Mouse (Mus musculus) gastrocnemius, postnatal 4 days (tissue): ENCODE data around the gene Kcnk10. TPM values are rescaled to one million over a fixed set of nuclear protein-coding genes. Genes with fewer than 3 reads are reported as not detected.
"Not testable (repeated sequence)": the region's sequence is repeated elsewhere in the genome, so short reads cannot be mapped to it uniquely, and the experiment has no call there.

Experiments used
- DNase-seq, 2 experiments: peaks; one replicate each; pipeline ENCODE4 v3.0.0; 2021 to 2022; ENCODE audit warnings: low spot score in 2 of 2, mixed read lengths in 2 of 2
- long read RNA-seq, 2 experiments: library from polyadenylated mRNA; stranded (forward); transcript quantifications; one replicate each; pipeline ENCODE4 v2.0.0; 2021
- total RNA-seq, 2 experiments: library from RNA; stranded (reverse); gene quantifications; 2 replicates each; pipeline ENCODE4 v1.2.3; 2021

Kcnk10 gene
- total RNA-seq = under 1 TPM; 0.18 to 0.25 TPM
- long read RNA-seq, experiment 1 = 0 reads
- long read RNA-seq, experiment 2 = 0 reads

DNA sequence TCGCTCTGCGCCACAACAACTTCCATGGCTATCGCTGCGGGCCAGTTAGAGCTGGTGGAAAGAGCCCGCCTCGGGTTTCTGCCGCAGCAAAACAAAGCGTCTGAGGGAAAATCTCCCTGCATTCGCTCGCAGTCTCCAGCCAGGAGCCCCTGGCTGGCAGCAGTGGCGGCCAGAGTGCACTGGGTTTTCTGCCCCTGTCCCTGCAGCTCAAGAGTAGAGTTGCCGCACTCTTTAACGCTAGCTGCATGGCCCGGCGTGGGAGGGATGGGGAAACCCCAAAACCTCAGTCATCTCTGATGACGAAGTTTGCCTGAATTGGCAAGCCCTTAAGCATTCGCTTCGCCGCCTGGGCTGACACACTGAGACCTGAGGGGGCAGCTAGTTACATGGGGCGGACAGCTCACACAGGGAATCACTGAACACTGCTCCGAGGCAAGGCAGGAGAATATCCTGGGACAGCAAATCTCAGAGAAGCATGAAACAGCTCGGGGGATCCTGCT, at the start of gene Kcnk10:
Gene Kcnk10, minus strand, starts transcription at position 450 of the 500 bp plus-strand sequence.
- DNase-seq = no peak

DNA sequence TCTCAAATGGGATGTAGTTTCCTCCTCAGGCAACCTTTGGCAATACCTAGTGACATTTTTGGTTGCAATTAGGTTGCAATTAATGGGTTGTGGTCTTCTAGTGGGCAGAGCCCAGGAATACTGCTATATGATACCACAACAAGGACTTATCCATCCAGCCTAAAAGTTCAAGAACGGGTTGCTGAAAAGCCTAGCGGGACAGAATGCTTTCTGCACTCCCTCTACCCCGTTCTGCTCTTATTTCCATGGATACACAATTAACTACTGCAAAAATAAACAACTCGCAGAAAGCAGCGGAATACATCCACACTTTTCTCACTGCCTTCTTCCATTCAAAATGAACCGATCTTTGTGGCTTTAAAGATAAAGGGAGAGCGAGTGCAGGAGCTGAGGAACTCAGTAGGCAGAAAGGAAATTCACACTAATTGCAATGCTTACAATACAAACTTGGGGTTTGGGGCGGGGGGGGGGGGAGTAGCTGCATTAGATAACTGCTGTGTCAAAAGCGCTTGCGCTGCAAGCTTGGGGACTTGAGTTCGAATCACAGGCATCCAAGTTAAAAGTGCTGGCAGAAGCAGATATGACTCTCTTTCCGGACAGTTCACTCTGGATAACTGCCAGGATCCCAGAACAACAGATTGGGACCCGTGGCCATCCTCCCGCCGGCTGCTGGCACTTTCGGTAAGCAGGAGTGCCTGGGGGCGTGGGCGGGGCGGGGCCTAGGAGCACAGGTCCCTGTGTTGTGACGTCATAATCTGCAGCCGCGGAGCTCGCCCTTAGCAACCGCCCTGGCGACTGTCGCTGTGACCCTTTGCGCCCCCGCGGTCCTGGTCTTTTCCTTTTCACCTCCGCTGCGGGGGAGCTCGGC, 49.5 kb upstream of the Kcnk10 start, which contains the start of gene Spata7:
Gene Spata7, plus strand, starts transcription at position 766 of the 868 bp plus-strand sequence.
- DNase-seq = peak; percentile 48 to 81

GRCm38 (mm10) chr12:98623266-98623665, 45.2 kb upstream of the Kcnk10 start:
- DNase-seq = not testable (repeated sequence)

GRCm38 (mm10) chr12:98620922-98621321, 42.8 kb upstream of the Kcnk10 start:
- DNase-seq = not testable (repeated sequence)

DNA sequence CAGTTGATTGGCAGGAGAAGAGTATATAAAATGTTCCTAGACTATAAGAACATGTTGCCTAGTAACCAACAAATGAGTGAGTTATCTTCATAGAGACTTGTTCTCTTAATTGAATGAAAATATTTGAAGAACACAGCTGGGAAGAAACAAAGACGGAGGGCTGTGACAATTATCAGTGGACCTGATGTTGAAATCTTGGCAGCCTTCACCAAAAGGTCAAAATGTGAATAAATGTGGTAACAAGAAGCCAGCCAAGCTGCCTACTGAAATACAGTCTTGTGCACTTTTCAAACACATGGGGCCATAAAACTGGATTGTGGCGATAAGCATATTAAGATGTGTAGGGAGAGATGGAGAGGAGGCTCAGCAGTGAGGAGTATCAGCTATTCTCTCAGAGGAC, 41.4 kb upstream of the Kcnk10 start:
- DNase-seq = no peak

DNA sequence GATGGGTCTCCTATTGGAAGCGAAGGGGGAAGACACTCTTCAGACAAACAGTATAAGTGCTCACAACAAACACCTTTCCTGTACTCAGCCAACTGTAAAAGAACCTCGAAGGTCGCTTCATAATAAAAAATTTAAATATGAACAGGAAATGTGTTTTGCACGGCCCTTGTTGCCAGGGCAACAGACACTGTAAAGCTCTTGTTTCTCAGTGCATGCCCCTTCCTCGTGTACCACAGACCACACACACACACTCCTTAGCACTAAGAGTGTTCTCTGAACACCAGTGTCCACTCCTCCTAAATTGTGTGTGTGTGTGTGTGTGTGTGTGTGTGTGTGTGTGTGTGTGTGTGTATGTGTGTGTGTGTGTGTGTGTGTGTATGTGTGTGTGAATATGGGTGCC, 37.6 kb upstream of the Kcnk10 start:
- no peak for DNase-seq

- no peak for DNase-seq
Observed at GRCm38 (mm10) chr12:98614910-98615508, 36.9 kb upstream of the Kcnk10 start.

DNA sequence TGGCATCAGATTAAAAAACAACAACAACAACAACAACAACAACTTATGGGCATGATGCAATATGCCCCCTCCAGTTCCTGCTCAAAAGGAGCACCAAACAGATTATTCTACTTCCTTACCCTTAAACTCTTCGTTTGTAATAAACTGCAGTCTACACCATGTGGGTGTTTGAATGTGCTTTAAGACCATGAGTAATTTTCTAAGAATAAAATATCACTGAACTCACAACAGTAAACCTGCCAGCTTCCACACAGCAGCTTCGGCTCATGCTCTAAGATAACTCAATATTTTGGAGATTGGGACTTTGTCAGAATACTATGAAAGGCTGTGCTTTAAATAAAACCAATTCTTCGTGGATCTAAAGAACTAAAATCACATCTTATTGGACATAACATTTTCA, 32.2 kb upstream of the Kcnk10 start:
- no peak for DNase-seq

DNA sequence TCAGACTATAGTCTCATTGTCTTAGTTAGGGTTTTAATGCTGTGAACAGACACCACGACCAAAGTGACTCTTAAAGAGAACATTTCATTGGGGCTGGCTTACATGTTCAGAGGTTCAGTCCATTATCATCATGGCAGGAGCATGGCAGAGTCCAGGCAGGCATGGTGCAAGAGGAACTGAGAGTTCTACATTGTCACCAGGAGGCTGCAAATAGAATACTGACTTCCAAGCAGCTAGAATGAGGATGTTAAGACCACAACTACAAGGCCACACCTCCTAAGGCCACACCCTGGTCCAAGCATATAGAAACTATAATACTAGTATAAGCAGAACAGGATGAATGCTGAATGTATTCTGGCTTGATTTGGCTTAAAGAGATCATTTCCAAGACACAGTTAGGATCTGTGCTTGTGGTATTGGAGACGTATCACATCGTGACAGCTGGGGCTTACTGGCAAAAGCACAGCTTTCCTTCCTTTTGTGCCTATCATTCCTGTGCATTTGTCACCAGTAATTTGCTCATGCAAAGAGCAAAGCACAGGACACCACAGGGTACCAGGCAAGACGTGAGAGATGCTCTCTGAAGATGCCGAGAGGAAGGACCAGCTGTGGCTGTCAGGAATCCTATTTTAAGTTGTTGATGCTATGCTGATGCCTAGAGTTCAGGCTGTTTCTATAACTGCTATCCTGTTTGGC, 28.6 kb upstream of the Kcnk10 start:
- no peak for DNase-seq

- no peak for DNase-seq
Observed at GRCm38 (mm10) chr12:98605264-98605663, 27.2 kb upstream of the Kcnk10 start.

DNA sequence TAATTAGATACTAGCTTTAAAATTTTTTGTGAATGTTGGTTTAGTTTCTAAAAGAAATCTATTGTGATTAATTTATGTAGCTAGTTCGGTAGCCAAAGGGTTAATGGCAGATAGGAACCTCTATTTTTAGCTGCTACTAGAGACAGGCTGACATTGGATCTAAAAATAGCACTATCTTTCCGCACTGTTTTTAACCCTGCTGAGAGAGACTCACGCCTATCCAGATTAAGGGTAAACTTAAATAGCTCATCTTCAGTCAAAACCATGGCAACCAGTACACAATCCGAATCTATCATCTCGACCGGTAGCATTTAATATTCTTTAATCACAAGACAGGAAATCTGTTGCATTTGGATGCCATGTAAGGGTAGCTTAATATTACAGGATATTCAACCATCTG, 24.0 kb upstream of the Kcnk10 start:
- DNase-seq = no peak

- no peak for DNase-seq
Observed at GRCm38 (mm10) chr12:98600861-98601260, 22.8 kb upstream of the Kcnk10 start.

- no peak for DNase-seq
Observed at GRCm38 (mm10) chr12:98591016-98591415, 12.9 kb upstream of the Kcnk10 start.

GRCm38 (mm10) chr12:98588573-98588972, 10.5 kb upstream of the Kcnk10 start:
- DNase-seq = no peak

- no peak for DNase-seq
Observed at GRCm38 (mm10) chr12:98585302-98585701, 7.2 kb upstream of the Kcnk10 start.

- DNase-seq = no peak
Observed at GRCm38 (mm10) chr12:98575942-98576550, 2.1 kb downstream of the Kcnk10 start.

DNA sequence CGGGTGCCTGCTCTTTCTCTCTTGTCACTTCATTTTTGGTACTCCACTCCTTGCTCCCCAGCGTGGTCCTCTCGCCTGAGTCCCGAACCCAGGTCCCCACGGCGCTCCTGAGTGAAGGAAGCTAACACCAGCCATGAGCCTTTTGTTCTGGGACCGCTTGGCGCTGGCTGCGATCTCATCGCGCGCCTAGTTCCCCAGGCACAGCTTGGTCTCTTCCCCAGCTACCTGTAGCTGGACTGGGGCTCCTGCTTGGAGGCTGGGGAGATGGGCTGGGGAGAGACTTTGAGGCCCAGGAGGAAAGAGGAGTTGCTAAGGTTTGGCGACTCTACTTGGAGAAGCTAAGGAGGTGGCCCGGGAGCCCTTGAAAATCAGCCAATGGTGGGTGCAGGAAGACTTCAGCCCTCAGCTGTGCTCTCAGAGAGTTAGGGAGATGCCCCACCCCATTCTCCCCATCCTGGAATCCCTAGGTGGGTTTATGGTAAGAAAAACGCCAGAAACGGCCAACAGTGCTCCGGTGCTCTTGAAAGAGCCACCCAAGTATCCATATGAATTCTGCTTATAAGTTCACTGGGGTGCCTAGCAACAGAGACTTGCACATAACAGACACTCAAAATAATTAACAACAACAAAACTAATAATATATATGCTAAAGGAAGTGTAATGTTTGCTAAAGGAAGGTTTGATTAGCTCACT, 2.8 kb downstream of the Kcnk10 start:
- no peak for DNase-seq

GRCm38 (mm10) chr12:98574353-98575194, 3.5 kb downstream of the Kcnk10 start:
- peak in 1 of 2 experiments; percentile 13 for DNase-seq
